Mouse (Mus musculus): Measurements from ENCODE around the gene Olfr1158. TPM values are rescaled to one million over a fixed set of nuclear protein-coding genes. Genes with fewer than 3 reads are reported as not detected.
"Not testable (repeated sequence)": the region's sequence is repeated elsewhere in the genome, so short reads cannot be mapped to it uniquely, and the experiment has no call there.

Olfr1158 gene
- total RNA-seq (2022): not detected

GRCm38 (mm10) chr2:87989813-87990212, at the start of gene Olfr1158:
Gene Olfr1158, plus strand, starts transcription at chr2:87990113.
- DNase-seq (ENCODE audit: low spot score in 2 of 2): no peak

- no peak for DNase-seq (ENCODE audit: low spot score in 2 of 2)
These were observed 44.9 kb upstream of the Olfr1158 start, which contains the start of gene Olfr1155 for GRCm38 (mm10) chr2:87945037-87945436. Gene Olfr1155, minus strand, starts transcription at chr2:87945137.

DNA sequence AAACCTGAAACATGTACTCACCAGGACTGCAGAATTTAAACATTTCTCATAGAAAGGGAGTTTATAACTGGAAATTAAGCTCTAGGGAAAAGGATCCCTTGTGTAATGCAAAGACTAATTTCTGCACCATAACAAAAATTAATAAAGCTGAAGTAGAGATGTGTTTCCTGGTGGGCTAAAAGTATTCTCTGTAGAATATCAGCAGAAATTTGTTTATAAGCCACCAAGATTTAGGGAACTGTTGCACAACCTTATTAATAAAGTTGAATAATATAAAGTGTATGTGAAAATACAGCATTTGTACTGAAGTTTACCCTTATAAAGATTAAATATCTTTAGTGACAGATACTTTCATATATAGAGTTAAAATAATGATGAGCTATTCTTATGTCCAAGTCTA, 36.9 kb upstream of the Olfr1158 start, which contains the start of gene Olfr1156:
Gene Olfr1156 (minus strand): TSS at position 101 of the 400 bp plus-strand sequence.
- no peak for DNase-seq (ENCODE audit: low spot score in 2 of 2)

DNA sequence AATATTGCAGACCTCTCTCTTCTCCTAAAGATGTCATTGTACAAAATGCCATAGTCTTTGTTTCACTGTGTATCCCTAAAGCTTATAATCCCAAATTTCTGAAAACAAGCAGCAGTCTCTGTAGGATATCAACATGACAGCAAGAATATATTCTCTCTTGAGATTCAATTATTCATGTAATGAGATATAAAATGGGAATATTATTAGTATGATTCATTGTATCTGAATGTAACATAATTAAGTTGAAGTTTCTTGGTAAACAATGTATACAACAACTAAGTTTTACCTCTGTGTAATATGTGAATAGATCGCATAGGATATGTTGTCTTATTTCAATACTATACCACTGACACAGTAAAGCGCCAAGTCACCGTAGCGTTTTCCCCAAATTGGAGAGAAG, 21.7 kb upstream of the Olfr1158 start, which contains the start of gene Olfr1157:
Gene Olfr1157 (minus strand): TSS at position 101 of the 400 bp plus-strand sequence.
- DNase-seq (ENCODE audit: low spot score in 2 of 2): no peak

DNA sequence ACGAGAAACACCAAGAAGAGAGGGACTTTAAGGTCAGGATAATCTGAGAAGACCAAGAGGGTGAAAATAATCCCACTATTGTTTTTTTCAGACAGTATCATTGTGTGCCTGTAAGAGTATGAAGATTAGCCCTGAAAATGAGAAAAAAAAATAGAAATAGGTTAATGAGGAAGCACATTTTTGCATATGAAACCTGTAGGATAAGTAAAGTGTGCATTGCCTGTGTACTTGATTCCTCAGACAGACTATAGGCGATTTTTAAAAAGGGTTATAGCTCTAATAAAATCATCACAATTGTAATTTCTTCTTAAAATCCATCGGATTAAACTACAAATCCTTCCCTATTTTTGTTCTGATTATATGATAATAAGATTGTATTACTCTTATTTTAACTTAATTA, 15.3 kb upstream of the Olfr1158 start, which contains the start of gene Olfr74:
Gene Olfr74 (minus strand): TSS at position 101 of the 400 bp plus-strand sequence.
- no peak for DNase-seq (ENCODE audit: low spot score in 2 of 2)

GRCm38 (mm10) chr2:88007515-88008318, 17.8 kb downstream of the Olfr1158 start, which contains the start of gene Olfr1160:
Gene Olfr1160, minus strand, starts transcription at chr2:88008268.
- no peak for DNase-seq (ENCODE audit: low spot score in 2 of 2)

DNA sequence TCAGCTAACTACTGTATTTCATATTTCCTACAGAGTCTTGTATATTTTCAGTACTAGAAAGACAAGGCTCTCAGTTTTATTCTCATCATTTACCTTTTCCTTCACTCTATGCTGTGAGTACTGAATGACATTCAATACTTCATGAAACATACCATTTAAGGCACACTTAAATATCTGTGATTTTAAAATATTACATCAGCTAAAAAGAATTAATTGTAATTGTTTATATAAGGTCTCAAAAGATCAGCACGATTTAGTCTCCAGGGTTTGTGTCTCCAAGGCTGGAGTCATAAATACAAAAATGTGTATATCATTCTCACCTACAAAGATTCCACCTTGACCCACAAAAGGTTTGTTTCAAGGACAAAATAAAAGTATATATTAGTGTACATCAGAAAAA, 32.6 kb downstream of the Olfr1158 start, which contains the start of gene Olfr1161:
Gene Olfr1161 (plus strand): TSS at position 301 of the 400 bp plus-strand sequence.
- not testable (repeated sequence) for DNase-seq (ENCODE audit: low spot score in 2 of 2)

DNA sequence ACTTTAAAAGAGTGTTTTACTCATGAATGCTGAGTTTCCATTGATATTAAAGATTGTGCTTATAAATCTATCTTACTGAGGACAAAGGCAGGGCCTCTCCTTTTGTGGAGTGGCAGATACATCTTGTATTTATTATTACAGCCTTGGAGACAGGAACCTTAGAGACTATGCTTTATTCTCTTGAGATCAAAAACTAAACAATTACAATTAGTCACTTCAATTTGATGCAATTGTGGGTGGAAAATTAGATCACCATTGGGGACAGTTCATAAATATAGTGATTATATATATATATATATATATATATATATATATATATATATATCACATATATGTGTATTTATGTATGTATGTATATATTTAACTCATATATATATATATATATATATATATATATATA, 47.7 kb downstream of the Olfr1158 start, which contains the start of gene Olfr73:
Gene Olfr73 (minus strand): TSS at position 101 of the 400 bp plus-strand sequence.
- no peak for DNase-seq (ENCODE audit: low spot score in 2 of 2)

Other genes starting within 250 kb of the Olfr1158 start
- not detected for gene Olfr1140, start 246.4 kb upstream of the Olfr1158 start, total RNA-seq (2022)
- gene Olfr1141, start 236.1 kb upstream of the Olfr1158 start, total RNA-seq (2022): not detected
- gene Olfr152, start 210.6 kb upstream of the Olfr1158 start, total RNA-seq (2022): not detected
- gene Olfr1143, start 189.5 kb upstream of the Olfr1158 start, total RNA-seq (2022): not detected
- not detected for gene Olfr1145, start 180.3 kb upstream of the Olfr1158 start, total RNA-seq (2022)
- gene Olfr1148, start 159.6 kb upstream of the Olfr1158 start, total RNA-seq (2022): not detected
- not detected for gene Olfr1150-ps1, start 146.1 kb upstream of the Olfr1158 start, total RNA-seq (2022)
- not detected for gene Olfr1151, start 134.3 kb upstream of the Olfr1158 start, total RNA-seq (2022)
- not detected for gene Olfr1152, start 123.6 kb upstream of the Olfr1158 start, total RNA-seq (2022)
- not detected for gene Olfr1153, start 95.2 kb upstream of the Olfr1158 start, total RNA-seq (2022)
- gene Olfr1154, start 84.9 kb upstream of the Olfr1158 start, total RNA-seq (2022): not detected
- gene Olfr1155, start 45.0 kb upstream of the Olfr1158 start, total RNA-seq (2022): not detected
- gene Olfr1156, start 37.0 kb upstream of the Olfr1158 start, total RNA-seq (2022): not detected
- not detected for gene Olfr1157, start 21.8 kb upstream of the Olfr1158 start, total RNA-seq (2022)
- not detected for gene Olfr74, start 15.4 kb upstream of the Olfr1158 start, total RNA-seq (2022)
- not detected for gene Olfr1160, start 18.2 kb downstream of the Olfr1158 start, total RNA-seq (2022)
- not detected for gene Olfr1161, start 32.7 kb downstream of the Olfr1158 start, total RNA-seq (2022)
- gene Olfr73, start 47.6 kb downstream of the Olfr1158 start, total RNA-seq (2022): not detected
- not detected for gene Olfr1162, start 61.0 kb downstream of the Olfr1158 start, total RNA-seq (2022)
- gene Olfr1163, start 81.7 kb downstream of the Olfr1158 start, total RNA-seq (2022): not detected
- not detected for gene Olfr1164, start 103.9 kb downstream of the Olfr1158 start, total RNA-seq (2022)
- not detected for gene Olfr1166, start 138.2 kb downstream of the Olfr1158 start, total RNA-seq (2022)
- gene Olfr1167, start 165.1 kb downstream of the Olfr1158 start, total RNA-seq (2022): not detected
- not detected for gene Olfr1168, start 191.8 kb downstream of the Olfr1158 start, total RNA-seq (2022)
- gene Olfr1170, start 238.2 kb downstream of the Olfr1158 start, total RNA-seq (2022): not detected

Data from gastrocnemius, adult 8-10 months (tissue).